Mouse (Mus musculus) kidney, postnatal 25 days (tissue): ENCODE data around the gene Ppm1a.
"Not testable (repeated sequence)": the region's sequence is repeated elsewhere in the genome, so short reads cannot be mapped to it uniquely, and the experiment has no call there.

Experiments
- DNase-seq, 2 experiments: peaks; one replicate each; pipeline ENCODE4 v3.0.0; 2021; ENCODE audit warnings: mixed read lengths in 2 of 2

Gene Ppm1a

GRCm38 (mm10) chr12:72762502-72762901 lies 5.2 kb downstream of the Ppm1a start:
- DNase-seq: no peak

- DNase-seq: no peak
These were observed 5.9 kb downstream of the Ppm1a start for GRCm38 (mm10) chr12:72763156-72763555.

GRCm38 (mm10) chr12:72767809-72768208 lies 10.6 kb downstream of the Ppm1a start:
- DNase-seq: no peak

- DNase-seq: no peak
These were observed 11.0 kb downstream of the Ppm1a start for GRCm38 (mm10) chr12:72768230-72768629.

GRCm38 (mm10) chr12:72769546-72770230 lies 12.4 kb downstream of the Ppm1a start:
- no peak for DNase-seq

GRCm38 (mm10) chr12:72771153-72771552 lies 13.9 kb downstream of the Ppm1a start:
- no peak for DNase-seq

GRCm38 (mm10) chr12:72771711-72772110 lies 14.5 kb downstream of the Ppm1a start:
- no peak for DNase-seq

GRCm38 (mm10) chr12:72773921-72774320 lies 16.7 kb downstream of the Ppm1a start:
- DNase-seq: no peak

- no peak for DNase-seq
These were observed 20.0 kb downstream of the Ppm1a start for GRCm38 (mm10) chr12:72777244-72777643.

- DNase-seq: no peak
These were observed 22.9 kb downstream of the Ppm1a start for GRCm38 (mm10) chr12:72780136-72780535.

GRCm38 (mm10) chr12:72782786-72783185 lies 25.5 kb downstream of the Ppm1a start:
- not testable (repeated sequence) for DNase-seq

- DNase-seq: peak; percentile 36 to 74
These were observed 28.1 kb downstream of the Ppm1a start for GRCm38 (mm10) chr12:72785183-72785930.

- DNase-seq: peak; percentile 46 to 73
These were observed 29.3 kb downstream of the Ppm1a start for GRCm38 (mm10) chr12:72786551-72786950.

- no peak for DNase-seq
These were observed 29.7 kb downstream of the Ppm1a start for GRCm38 (mm10) chr12:72786986-72787385.

- no peak for DNase-seq
These were observed 33.3 kb downstream of the Ppm1a start for GRCm38 (mm10) chr12:72790538-72790937.

GRCm38 (mm10) chr12:72792320-72793091 lies 35.3 kb downstream of the Ppm1a start:
- no peak for DNase-seq

- DNase-seq: no peak
These were observed 36.7 kb downstream of the Ppm1a start for GRCm38 (mm10) chr12:72793983-72794382.

- no peak for DNase-seq
These were observed 52.5 kb downstream of the Ppm1a start for GRCm38 (mm10) chr12:72809798-72810197.

- no peak for DNase-seq
These were observed 54.3 kb downstream of the Ppm1a start for GRCm38 (mm10) chr12:72811588-72811987.

- DNase-seq: peak; percentile 14 to 45
These were observed 63.7 kb downstream of the Ppm1a start for GRCm38 (mm10) chr12:72820940-72821431.

GRCm38 (mm10) chr12:72821589-72821988 lies 64.3 kb downstream of the Ppm1a start:
- DNase-seq: no peak

- DNase-seq: no peak
These were observed 68.4 kb downstream of the Ppm1a start for GRCm38 (mm10) chr12:72825656-72826055.

- DNase-seq: no peak
These were observed 71.7 kb downstream of the Ppm1a start for GRCm38 (mm10) chr12:72828846-72829556.
